Mouse (Mus musculus) CH12.LX (cell line): ENCODE measurements around the gene Aldh5a1.

Experiments
- CTCF ChIP-seq, 2 experiments: IDR thresholded peaks in 1 of 2; conservative IDR thresholded peaks in 1 of 2; 2 replicates each; pipeline ENCODE4 v1.5.1; 2011 to 2012; ENCODE audit warnings: low read depth in 2 of 2, low read length in 2 of 2, improper control_type of control experiment in 1 of 2, inconsistent platforms in 1 of 2, mild to moderate bottlenecking in 1 of 2, moderate library complexity in 1 of 2
- GABPA ChIP-seq: IDR thresholded peaks from 2 replicates; pipeline ENCODE4 v1.6.1; 2012; ENCODE audit warnings: low read depth, low read length, improper control_type of control experiment, inconsistent platforms; ENCODE audit not compliant: insufficient replicate concordance
- HCFC1 ChIP-seq: IDR thresholded peaks from 2 replicates; pipeline ENCODE4 v1.6.1; 2012; ENCODE audit warnings: low read depth, mild to moderate bottlenecking, inconsistent platforms, low read length, improper control_type of control experiment
- MYC ChIP-seq: IDR thresholded peaks from 2 replicates; pipeline ENCODE4 v1.6.1; 2011; ENCODE audit warnings: low read depth, mild to moderate bottlenecking, improper control_type of control experiment, low read length
- USF1 ChIP-seq: IDR thresholded peaks from 2 replicates; pipeline ENCODE4 v1.6.1; 2014; ENCODE audit warnings: low read depth, mild to moderate bottlenecking, inconsistent platforms, low read length, improper control_type of control experiment

DNA sequence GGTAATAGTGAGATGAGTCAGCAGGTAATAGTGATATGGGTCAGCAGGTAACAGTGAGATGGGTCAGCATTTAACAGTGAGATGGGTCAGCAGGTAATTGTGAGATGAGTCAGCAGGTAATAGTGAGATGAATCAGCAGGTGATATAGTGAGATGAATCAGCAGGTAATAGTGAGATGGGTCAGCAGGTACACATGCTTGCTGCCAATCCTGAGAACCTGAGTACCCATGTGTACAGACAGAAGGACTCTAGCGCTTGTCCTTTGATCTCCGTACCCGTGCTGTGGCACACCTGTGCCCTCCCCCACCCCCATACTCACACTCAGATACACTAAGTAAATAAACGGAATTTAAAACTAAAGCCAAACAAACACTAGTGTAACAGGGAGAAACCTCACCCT is 22.5 kb downstream of the Aldh5a1 start:
- TF ChIP-seq CTCF (conservative IDR thresholded peaks at IDR 0.05 in 1 of 2, IDR thresholded peaks at IDR 0.05 in 1 of 2; ENCODE audit: low read depth in 2 of 2, low read length in 2 of 2) (no peak), MYC (no peak), GABPA (no peak), HCFC1 (no peak), USF1 (no peak)
